Mouse (Mus musculus) limb, embryonic 10.5 days (tissue): Measurements from ENCODE around the gene Spta1. TPM values are rescaled to one million over a fixed set of nuclear protein-coding genes. Genes with fewer than 3 reads are reported as not detected.

Source experiments
- DNase-seq: peaks from one replicate; pipeline ENCODE4 v3.0.0-alpha.2; 2017; ENCODE audit warnings: low spot score
- H3K27ac ChIP-seq: fragments of 300-500 bp; sonication (generic); 2 replicates; pipeline ENCODE4 v1.5.1; 2016; ENCODE audit warnings: mild to moderate bottlenecking
- H3K27me3 ChIP-seq: fragments of 300-500 bp; sonication (generic); 2 replicates; pipeline ENCODE4 v1.6.1; 2016; ENCODE audit warnings: low read depth, mild to moderate bottlenecking; ENCODE audit not compliant: poor library complexity, severe bottlenecking
- H3K36me3 ChIP-seq: fragments of 300-500 bp; sonication (generic); 2 replicates; pipeline ENCODE4 v1.6.1; 2016; ENCODE audit warnings: mild to moderate bottlenecking, moderate library complexity
- H3K4me1 ChIP-seq: fragments of 300-500 bp; sonication (generic); 2 replicates; pipeline ENCODE4 v1.6.1; 2016
- H3K4me3 ChIP-seq: fragments of 300-500 bp; sonication (generic); 2 replicates; pipeline ENCODE4 v1.5.1; 2016; ENCODE audit warnings: mild to moderate bottlenecking, moderate library complexity
- H3K9me3 ChIP-seq: fragments of 300-500 bp; sonication (generic); replicated peaks from 2 replicates; pipeline ENCODE4 v1.6.1; 2016; ENCODE audit warnings: mild to moderate bottlenecking
- WGBS: fragments of 180-500 bp; shearing (Covaris S2); methylation state at CpG from one replicate; pipeline ENCODE4 v1.1.7; 2016; 5-methylcytosine and 5-hydroxymethylcytosine counted together
- polyA plus RNA-seq: library from polyadenylated mRNA; unstranded; fragments of >200 nt; fragmentation: Nextera tagmentation; extraction: Ambion mirVana; gene quantifications from 2 replicates; pipeline ENCODE4 v1.2.1, GENCODE M21; 2016

The Spta1 gene
- polyA plus RNA-seq, 1 experiment from 2014 or later = 1.4 TPM

DNA sequence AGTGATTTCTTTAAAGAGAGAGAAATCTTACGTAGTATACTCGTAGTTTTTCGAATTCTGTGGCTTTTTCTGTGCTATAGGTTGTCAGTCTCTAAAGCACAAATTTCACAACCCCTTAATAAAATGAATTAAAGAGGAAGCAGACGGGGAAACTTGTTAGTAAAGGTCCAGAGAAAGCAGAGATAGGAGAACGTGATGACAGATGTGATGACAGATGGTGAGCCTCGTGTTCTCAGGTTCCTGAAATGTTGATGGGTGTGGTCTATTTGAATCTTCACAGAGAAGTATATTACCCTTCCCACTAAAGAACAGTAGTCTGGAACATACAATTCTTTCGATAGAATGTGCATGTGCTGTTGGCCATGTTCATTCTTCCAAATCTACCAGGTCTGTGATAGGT lies 32.1 kb downstream of the Spta1 start:
- Histone ChIP-seq H3K27ac (no peak overlapping the region), H3K4me3 (no peak overlapping the region), H3K36me3 (no peaks in the 10 kb centered on the region), H3K9me3 (no peaks in the 10 kb centered on the region), H3K4me1 (no peaks in the 10 kb centered on the region), H3K27me3 (no peaks in the 10 kb centered on the region)
- no peak for DNase-seq
- WGBS = 81% methylated on average over 7 of the region's 7 CpGs

- H3K9me3 ChIP-seq = no peaks in the 10 kb centered on the region
- no peak overlapping the region for H3K27ac ChIP-seq
- no peaks in the 10 kb centered on the region for H3K27me3 ChIP-seq
- H3K4me1 ChIP-seq = no peaks in the 10 kb centered on the region
- no peak for DNase-seq
- H3K4me3 ChIP-seq = no peak overlapping the region
- 79% methylated on average over 5 of the region's 5 CpGs for WGBS
- no peaks in the 10 kb centered on the region for H3K36me3 ChIP-seq
Observed at GRCm38 (mm10) chr1:174212286-174212685, 39.7 kb downstream of the Spta1 start.

- H3K4me1 ChIP-seq = no peaks in the 10 kb centered on the region
- H3K27ac ChIP-seq = no peak overlapping the region
- H3K36me3 ChIP-seq = no peaks in the 10 kb centered on the region
- 83% methylated on average over 8 of the region's 8 CpGs for WGBS
- H3K4me3 ChIP-seq = no peak overlapping the region
- H3K27me3 ChIP-seq = no peaks in the 10 kb centered on the region
- DNase-seq = no peak
- H3K9me3 ChIP-seq = no peaks in the 10 kb centered on the region
Observed at GRCm38 (mm10) chr1:174215270-174216038, 42.9 kb downstream of the Spta1 start.

DNA sequence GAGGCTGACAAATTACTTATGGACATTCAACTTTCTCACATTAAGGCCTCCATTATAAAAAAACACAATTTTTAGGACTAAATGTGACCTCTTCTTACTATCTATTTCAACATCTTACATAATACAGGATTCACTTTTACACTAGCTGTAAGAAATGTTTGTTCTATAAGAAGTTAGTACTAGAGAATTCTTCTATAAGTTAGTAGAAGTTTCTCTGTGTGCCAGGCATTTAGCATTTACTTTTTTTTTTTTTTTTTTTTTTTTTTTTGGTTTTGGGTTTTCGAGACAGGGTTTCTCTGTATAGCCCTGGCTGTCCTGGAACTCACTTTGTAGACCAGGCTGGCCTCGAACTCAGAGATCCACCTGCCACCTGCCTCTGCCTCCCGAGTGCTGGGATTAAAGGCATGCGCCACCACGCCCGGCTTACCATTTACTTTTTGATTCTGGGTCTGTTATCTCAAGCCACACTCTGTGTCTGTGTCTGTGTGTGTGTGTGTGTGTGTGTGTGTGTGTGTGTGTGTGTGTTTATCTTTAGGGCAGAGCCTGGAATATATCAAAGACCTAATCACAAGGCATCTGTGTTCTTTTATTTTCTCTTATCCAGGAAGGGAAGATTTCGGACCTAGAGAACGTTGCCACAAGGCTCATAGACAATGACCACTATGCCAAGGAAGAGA lies 44.1 kb downstream of the Spta1 start:
- 93% methylated on average over 8 of the region's 8 CpGs for WGBS
- no peak overlapping the region for H3K27ac ChIP-seq
- H3K9me3 ChIP-seq = no peaks in the 10 kb centered on the region
- no peaks in the 10 kb centered on the region for H3K4me1 ChIP-seq
- H3K4me3 ChIP-seq = no peak overlapping the region
- no peaks in the 10 kb centered on the region for H3K27me3 ChIP-seq
- no peaks in the 10 kb centered on the region for H3K36me3 ChIP-seq
- DNase-seq = no peak

DNA sequence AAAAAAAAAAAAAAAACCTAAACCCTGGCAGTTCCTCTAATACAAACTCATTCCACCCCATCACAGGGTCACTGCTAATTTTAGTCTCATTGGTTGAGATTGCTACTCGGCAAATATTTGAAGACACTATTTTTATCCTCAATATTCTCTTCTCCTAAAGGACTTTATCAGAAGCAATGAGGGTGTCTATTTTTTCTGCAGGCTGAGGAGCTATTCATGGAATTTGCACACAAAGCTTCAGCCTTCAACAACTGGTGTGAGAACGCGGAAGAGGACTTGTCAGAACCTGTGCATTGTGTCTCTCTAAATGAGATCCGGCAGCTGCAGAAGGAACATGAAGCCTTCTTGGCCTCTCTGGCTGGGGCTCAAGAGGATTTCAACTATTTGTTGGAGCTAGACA lies 67.3 kb downstream of the Spta1 start:
- 91% methylated on average over 4 of the region's 4 CpGs for WGBS
- H3K27ac ChIP-seq = no peak overlapping the region
- H3K4me1 ChIP-seq = no peaks in the 10 kb centered on the region
- H3K36me3 ChIP-seq = no peaks in the 10 kb centered on the region
- DNase-seq = no peak
- H3K27me3 ChIP-seq = no peaks in the 10 kb centered on the region
- no peaks in the 10 kb centered on the region for H3K9me3 ChIP-seq
- H3K4me3 ChIP-seq = no peak overlapping the region

DNA sequence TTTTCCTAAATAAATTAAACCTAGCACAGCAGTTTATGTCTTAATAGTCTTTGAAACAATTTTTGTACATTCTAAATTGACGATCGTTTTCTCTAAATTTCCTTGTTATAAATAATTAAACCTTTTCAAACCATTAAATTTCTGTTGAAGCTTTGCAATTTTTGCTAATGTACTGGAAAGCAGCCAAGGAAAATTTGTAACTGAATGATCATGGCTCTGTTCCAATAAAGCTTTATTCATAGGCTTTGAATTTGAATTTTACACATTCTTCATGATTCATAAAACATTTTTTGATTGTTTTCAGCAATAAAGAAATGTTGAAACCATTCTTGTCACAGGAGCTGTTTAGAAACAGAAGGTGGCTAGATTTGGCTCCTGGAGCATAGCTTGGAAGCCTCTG lies 72.0 kb downstream of the Spta1 start:
- WGBS = 95% methylated on average over 2 of the region's 2 CpGs
- no peaks in the 10 kb centered on the region for H3K27me3 ChIP-seq
- no peak for DNase-seq
- no peaks in the 10 kb centered on the region for H3K4me1 ChIP-seq
- H3K36me3 ChIP-seq = no peaks in the 10 kb centered on the region
- H3K4me3 ChIP-seq = no peak overlapping the region
- no peaks in the 10 kb centered on the region for H3K9me3 ChIP-seq
- H3K27ac ChIP-seq = no peak overlapping the region

- DNase-seq = no peak
- Histone ChIP-seq H3K36me3 (no peaks in the 10 kb centered on the region), H3K9me3 (no peaks in the 10 kb centered on the region), H3K27me3 (no peaks in the 10 kb centered on the region), H3K27ac (no peak overlapping the region), H3K4me3 (no peak overlapping the region), H3K4me1 (no peaks in the 10 kb centered on the region)
- WGBS = 93% methylated on average over 1 of the region's 1 CpGs
Observed at GRCm38 (mm10) chr1:174246080-174246479, 73.5 kb downstream of the Spta1 start.

GRCm38 (mm10) chr1:174247170-174247569 lies 74.6 kb downstream of the Spta1 start:
- Histone ChIP-seq H3K4me3 (no peak overlapping the region), H3K9me3 (no peaks in the 10 kb centered on the region), H3K27ac (no peak overlapping the region), H3K36me3 (no peaks in the 10 kb centered on the region), H3K27me3 (no peaks in the 10 kb centered on the region), H3K4me1 (no peaks in the 10 kb centered on the region)
- DNase-seq = no peak
- WGBS = 94% methylated on average over 6 of the region's 6 CpGs

- H3K4me1 ChIP-seq = no peaks in the 10 kb centered on the region
- H3K36me3 ChIP-seq = no peaks in the 10 kb centered on the region
- H3K9me3 ChIP-seq = no peaks in the 10 kb centered on the region
- WGBS = 90% methylated on average over 2 of the region's 2 CpGs
- no peak overlapping the region for H3K27ac ChIP-seq
- no peak overlapping the region for H3K4me3 ChIP-seq
- no peaks in the 10 kb centered on the region for H3K27me3 ChIP-seq
- no peak for DNase-seq
Observed at GRCm38 (mm10) chr1:174250376-174250775, 77.8 kb downstream of the Spta1 start.

DNA sequence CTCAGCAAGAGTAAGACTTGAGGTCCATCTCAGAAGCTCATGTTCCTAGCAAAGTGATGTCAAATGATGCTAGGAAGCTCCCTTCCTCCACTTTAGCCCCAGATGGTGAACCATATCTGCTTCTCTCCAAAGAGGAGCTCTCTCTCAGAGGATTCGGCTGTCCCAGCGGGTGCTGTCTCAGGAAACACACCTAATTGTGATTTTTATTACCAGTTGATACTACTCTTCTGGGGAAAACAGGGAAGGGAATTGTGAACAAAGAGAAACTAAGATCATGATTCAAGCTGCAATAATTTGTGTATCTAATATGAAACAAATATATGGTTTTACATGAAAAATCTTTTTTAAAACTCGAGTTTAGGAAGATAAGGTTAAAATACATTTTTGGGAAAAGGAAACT lies 79.4 kb downstream of the Spta1 start, which contains the start of gene Olfr419:
Gene Olfr419, minus strand, starts transcription at position 101 of the 400 bp plus-strand sequence.
- WGBS = 89% methylated on average over 3 of the region's 3 CpGs
- Histone ChIP-seq H3K27me3 (no peaks in the 10 kb centered on the region), H3K27ac (no peak within 1 kb of the TSS), H3K4me1 (no peaks in the 10 kb centered on the region), H3K4me3 (no peak within 1 kb of the TSS), H3K9me3 (no peaks in the 10 kb centered on the region), H3K36me3 (no peaks in the 10 kb centered on the region)
- DNase-seq = no peak

DNA sequence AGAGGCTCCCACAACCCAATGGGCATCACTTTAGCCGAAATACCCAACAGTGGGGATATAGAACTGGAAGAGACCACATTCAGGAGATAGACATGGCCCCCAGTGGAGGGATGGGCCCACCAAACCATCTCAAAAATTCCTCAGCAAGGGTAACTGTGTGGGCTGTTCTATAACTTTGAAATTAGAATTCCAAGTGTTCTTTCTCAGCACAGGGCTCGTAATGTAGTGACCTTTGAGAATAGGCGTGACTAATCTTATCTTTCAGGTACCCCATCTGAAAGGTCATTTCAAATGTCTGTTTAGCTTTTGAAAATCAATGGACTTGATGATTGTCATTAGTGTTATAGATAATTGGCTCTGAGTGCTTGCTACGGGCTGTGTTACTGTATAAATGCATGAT lies 95.2 kb downstream of the Spta1 start:
- no peaks in the 10 kb centered on the region for H3K9me3 ChIP-seq
- H3K36me3 ChIP-seq = no peaks in the 10 kb centered on the region
- 88% methylated on average over 4 of the region's 4 CpGs for WGBS
- no peak overlapping the region for H3K4me3 ChIP-seq
- no peaks in the 10 kb centered on the region for H3K4me1 ChIP-seq
- H3K27me3 ChIP-seq = no peaks in the 10 kb centered on the region
- H3K27ac ChIP-seq = no peak overlapping the region
- DNase-seq = no peak

DNA sequence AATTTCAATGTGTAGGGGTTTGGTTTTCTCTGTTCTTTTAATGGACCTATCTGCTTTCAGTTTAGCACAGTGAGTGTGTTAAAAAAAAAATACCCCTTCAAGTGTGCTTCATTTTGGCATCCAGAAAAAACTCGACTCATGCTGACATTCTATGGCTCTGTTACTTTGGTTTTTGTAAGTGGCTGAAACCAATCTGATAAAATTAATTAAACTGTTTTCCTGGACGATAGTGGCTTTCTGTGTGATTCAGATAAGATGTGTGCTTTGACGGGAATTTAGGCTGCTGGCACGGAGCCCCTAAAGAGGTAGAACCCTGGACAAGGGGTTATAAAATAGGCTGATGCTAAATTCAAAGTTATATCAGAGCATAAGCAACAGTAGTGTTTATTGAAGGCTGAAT lies 96.6 kb downstream of the Spta1 start:
- H3K4me3 ChIP-seq = no peak overlapping the region
- no peak for DNase-seq
- H3K27ac ChIP-seq = no peak overlapping the region
- no peaks in the 10 kb centered on the region for H3K9me3 ChIP-seq
- no peaks in the 10 kb centered on the region for H3K36me3 ChIP-seq
- WGBS = 85% methylated on average over 4 of the region's 4 CpGs
- H3K4me1 ChIP-seq = no peaks in the 10 kb centered on the region
- H3K27me3 ChIP-seq = no peaks in the 10 kb centered on the region

DNA sequence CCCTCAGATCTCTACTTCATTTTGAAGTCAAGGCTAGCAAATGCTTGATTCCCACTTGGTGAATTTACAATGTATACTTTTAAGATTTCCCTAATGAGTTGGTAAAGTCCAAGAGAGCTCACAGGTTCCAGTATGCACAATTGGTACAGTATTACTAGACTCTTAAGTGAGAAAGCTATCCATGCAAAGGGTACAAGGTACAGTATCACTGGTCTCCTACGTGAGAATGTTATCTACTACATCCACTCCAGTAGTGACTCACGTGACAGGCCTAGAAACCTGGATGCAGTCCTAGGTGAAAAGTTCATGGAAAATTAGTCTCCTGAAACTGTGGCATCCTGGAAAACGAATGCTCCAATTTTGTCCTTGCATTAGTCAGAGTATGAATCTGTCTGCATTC lies 98.1 kb downstream of the Spta1 start:
- no peaks in the 10 kb centered on the region for H3K27me3 ChIP-seq
- no peak overlapping the region for H3K4me3 ChIP-seq
- 92% methylated on average over 3 of the region's 3 CpGs for WGBS
- no peaks in the 10 kb centered on the region for H3K4me1 ChIP-seq
- no peaks in the 10 kb centered on the region for H3K36me3 ChIP-seq
- no peak overlapping the region for H3K27ac ChIP-seq
- DNase-seq = no peak
- no peaks in the 10 kb centered on the region for H3K9me3 ChIP-seq
